Mouse (Mus musculus) frontal cortex, adult (tissue): Measurements from ENCODE around the gene Gm21861.
"Not testable (repeated sequence)": the region's sequence is repeated elsewhere in the genome, so short reads cannot be mapped to it uniquely, and the experiment has no call there.

Experiments used
- ATAC-seq: cut with Nextera tagmentation; 2 replicates; pipeline ENCODE4 v1.9.2; 2017; ENCODE audit warnings: mild to moderate bottlenecking, moderate library complexity, mixed read lengths; ENCODE audit not compliant: low TSS enrichment

The Gm21861 gene

GRCm38 (mm10) chrY:58814497-58814896 lies at the start of gene Gm21861:
Gene Gm21861 (minus strand): TSS chrY:58814597.
- ATAC-seq, result not testable (repeated sequence)
